Comparison of ENCODE assay signal across 8 mouse cellular contexts in genomic region chr8:119604398-119604803, GRCm38 (mm10). TPM values are rescaled to one million over a fixed set of nuclear protein-coding genes. Genes with fewer than 3 reads are reported as not detected.
DNase-seq lines count a peak whose midpoint lies in the region; ATAC-seq and TF ChIP-seq lines count a peak whose summit lies in the region.

No protein-coding gene starts in this region.

- H3K4me2 ChIP-seq in intestine, embryonic 14.5 days (ENCODE audit: low read length) = peak overlapping the region; percentile 75
- H3K4me2 ChIP-seq in midbrain, postnatal 0 days (ENCODE audit: low read depth, low read length, poor library complexity, severe bottlenecking) = peak overlapping the region; percentile 87

- TF ChIP-seq POLR2A in cortical plate, adult 2 months (IDR thresholded peaks at IDR 0.05; ENCODE audit: extremely low read depth, insufficient read depth, low read length) = no peak

- H3K4me3 ChIP-seq in layer of hippocampus, adult 2 months = peak overlapping the region; percentile 75
- H3K4me3 ChIP-seq in cortical plate, adult 2 months (ENCODE audit: insufficient read depth, low read length) = peak overlapping the region; percentile 53
- H3K4me3 ChIP-seq in intestine, embryonic 14.5 days (ENCODE audit: low read depth, low read length) = peak overlapping the region; percentile 77
- peak overlapping the region; percentile 64 for H3K4me3 ChIP-seq in midbrain, postnatal 0 days (ENCODE audit: low read depth, low read length)

- no peak for TF ChIP-seq CTCF in layer of hippocampus, adult 2 months (conservative IDR thresholded peaks at IDR 0.05)
- no peak for TF ChIP-seq CTCF in cortical plate, adult 2 months (IDR thresholded peaks at IDR 0.05; ENCODE audit: extremely low read depth, insufficient read depth, low read length)
- no peak for TF ChIP-seq CTCF in midbrain, postnatal 0 days (IDR thresholded peaks at IDR 0.05)

- H3K27me3 ChIP-seq in intestine, embryonic 14.5 days (replicated peaks; ENCODE audit: control insufficient read depth, insufficient read depth, low read length) = no peaks in the 10 kb centered on the region
- H3K27me3 ChIP-seq in midbrain, postnatal 0 days (ENCODE audit: insufficient read depth, low read length) = no peaks in the 10 kb centered on the region

- peaks cover 32% of the 10 kb centered on the region for H3K36me3 ChIP-seq in intestine, embryonic 14.5 days (ENCODE audit: control insufficient read depth, insufficient read depth, low read length)
- peaks cover 32% of the 10 kb centered on the region for H3K36me3 ChIP-seq in midbrain, postnatal 0 days (ENCODE audit: insufficient read depth, low read length)

- H3K9ac ChIP-seq in intestine, embryonic 14.5 days (ENCODE audit: low read length) = peak overlapping the region; percentile 61
- H3K9ac ChIP-seq in midbrain, postnatal 0 days (replicated peaks; ENCODE audit: low read length, poor library complexity, severe bottlenecking) = peak overlapping the region; percentile 74

- DNase-seq in layer of hippocampus, adult 2 months (ENCODE audit: low spot score in 2 of 2) = no peak
- no peak for DNase-seq in layer of hippocampus, adult 11-12 months (ENCODE audit: low spot score)
- no peak for DNase-seq in intestine, embryonic 14.5 days (ENCODE audit: low spot score)
- no peak for DNase-seq in midbrain, postnatal 0 days (ENCODE audit: low spot score)
- no peak for DNase-seq in cerebellum, adult 11-12 months
- no peak for DNase-seq in adrenal gland, postnatal 25 days
- DNase-seq in cerebellum, postnatal 25 days = no peak

- 0 out of 2 replicates have a peak, but pooled peaks cover 4% of the 10 kb centered on the region for H3K9me3 ChIP-seq in intestine, embryonic 14.5 days (ENCODE audit: control insufficient read depth, low read length)
- H3K9me3 ChIP-seq in midbrain, postnatal 0 days (ENCODE audit: low read length) = no peaks in the 10 kb centered on the region

- 34% methylated on average over 12 of the region's 12 CpGs for WGBS in intestine, embryonic 14.5 days
- 41% methylated on average over 12 of the region's 12 CpGs for WGBS in midbrain, postnatal 0 days

- peaks cover 3% of the 10 kb centered on the region for H3K4me1 ChIP-seq in cortical plate, adult 2 months (ENCODE audit: control insufficient read depth, insufficient read depth, low read length)
- peaks cover 7% of the 10 kb centered on the region; the same call in 1 of the 2 replicates for H3K4me1 ChIP-seq in intestine, embryonic 14.5 days (replicated peaks; ENCODE audit: control insufficient read depth, insufficient read depth, low read length)
- H3K4me1 ChIP-seq in midbrain, postnatal 0 days (ENCODE audit: insufficient read depth, low read length) = peaks cover 10% of the 10 kb centered on the region

- peak overlapping the region; percentile 87 for H3K27ac ChIP-seq in layer of hippocampus, adult 2 months
- H3K27ac ChIP-seq in cortical plate, adult 2 months (ENCODE audit: insufficient read depth, low read length) = no peak overlapping the region
- no peak overlapping the region for H3K27ac ChIP-seq in intestine, embryonic 14.5 days (ENCODE audit: low read depth)
- H3K27ac ChIP-seq in midbrain, postnatal 0 days (ENCODE audit: low read depth, low read length) = 0 out of 2 replicates have a peak overlapping the region, but pooled peaks have one; percentile 55

- 0 out of 2 replicates have a peak, but pooled peaks have one; percentile 12 for ATAC-seq in intestine, embryonic 14.5 days (replicated peaks; ENCODE audit: low FRiP score, low TSS enrichment, low read depth)
- ATAC-seq in midbrain, postnatal 0 days (ENCODE audit: low FRiP score) = no peak

RNA-seq across cellular contexts. Expression of gene Taf1c, which starts 0.6 kb away (rescaled TPM):
- total RNA-seq in layer of hippocampus, adult 2 months (2021) = 10 to 100 TPM; 10.8 to 11.1 TPM
- 15.8 and 16.6 TPM in 2 replicates for polyA plus RNA-seq in cortical plate, adult 2 months (2012; rRNA removed)
- polyA plus RNA-seq in intestine, embryonic 14.5 days (2014; fragmentation: Nextera tagmentation; extraction: Ambion mirVana) = 12.6 and 13.0 TPM in 2 replicates
- total RNA-seq in midbrain, postnatal 0 days (2014; rRNA removed) = 20.1 and 22.5 TPM in 2 replicates
- polyA plus RNA-seq in midbrain, postnatal 0 days (2015; fragmentation: Nextera tagmentation; extraction: Ambion mirVana) = 9.6 and 10.2 TPM in 2 replicates
- total RNA-seq in adrenal gland, postnatal 25 days (2021) = 14.0 and 15.7 TPM in 2 replicates

RNA-seq across cellular contexts. Expression of gene Adad2, which starts 8.1 kb away (rescaled TPM):
- total RNA-seq in layer of hippocampus, adult 2 months (2021) = under 1 TPM; 0.47 to 0.87 TPM
- 0.08 and 0.23 TPM in 2 replicates for polyA plus RNA-seq in cortical plate, adult 2 months (2012; rRNA removed)
- polyA plus RNA-seq in intestine, embryonic 14.5 days (2014; fragmentation: Nextera tagmentation; extraction: Ambion mirVana) = 0.09 TPM in 1 of 2 replicates, not detected in the other
- total RNA-seq in midbrain, postnatal 0 days (2014; rRNA removed) = 0.33 and 1.0 TPM in 2 replicates
- 0.22 and 0.23 TPM in 2 replicates for polyA plus RNA-seq in midbrain, postnatal 0 days (2015; fragmentation: Nextera tagmentation; extraction: Ambion mirVana)
- total RNA-seq in adrenal gland, postnatal 25 days (2021) = not detected in 2 replicates

RNA-seq across cellular contexts. Expression of gene Dnaaf1, which starts 29.4 kb away (rescaled TPM):
- under 1 TPM; 0.32 to 0.38 TPM for total RNA-seq in layer of hippocampus, adult 2 months (2021)
- polyA plus RNA-seq in cortical plate, adult 2 months (2012; rRNA removed) = 0.21 and 0.44 TPM in 2 replicates
- polyA plus RNA-seq in intestine, embryonic 14.5 days (2014; fragmentation: Nextera tagmentation; extraction: Ambion mirVana) = 0.37 and 0.89 TPM in 2 replicates
- 0.47 and 1.1 TPM in 2 replicates for total RNA-seq in midbrain, postnatal 0 days (2014; rRNA removed)
- polyA plus RNA-seq in midbrain, postnatal 0 days (2015; fragmentation: Nextera tagmentation; extraction: Ambion mirVana) = 0.51 and 0.60 TPM in 2 replicates
- total RNA-seq in adrenal gland, postnatal 25 days (2021) = 0.15 TPM in 1 of 2 replicates, not detected in the other

RNA-seq across cellular contexts. Expression of gene Hsdl1, which starts 29.4 kb away (rescaled TPM):
- 10 to 100 TPM; 43.9 to 51.2 TPM for total RNA-seq in layer of hippocampus, adult 2 months (2021)
- 31.1 and 32.2 TPM in 2 replicates for polyA plus RNA-seq in cortical plate, adult 2 months (2012; rRNA removed)
- polyA plus RNA-seq in intestine, embryonic 14.5 days (2014; fragmentation: Nextera tagmentation; extraction: Ambion mirVana) = 36.6 and 38.0 TPM in 2 replicates
- total RNA-seq in midbrain, postnatal 0 days (2014; rRNA removed) = 164 and 176 TPM in 2 replicates
- polyA plus RNA-seq in midbrain, postnatal 0 days (2015; fragmentation: Nextera tagmentation; extraction: Ambion mirVana) = 164 and 174 TPM in 2 replicates
- total RNA-seq in adrenal gland, postnatal 25 days (2021) = 40.0 and 64.0 TPM in 2 replicates

RNA-seq across cellular contexts. Expression of gene Kcng4, which starts 31.1 kb away (rescaled TPM):
- 1 to 10 TPM; 2.6 to 3.1 TPM for total RNA-seq in layer of hippocampus, adult 2 months (2021)
- polyA plus RNA-seq in cortical plate, adult 2 months (2012; rRNA removed) = 5.3 and 5.5 TPM in 2 replicates
- 0.11 TPM in 2 replicates for polyA plus RNA-seq in intestine, embryonic 14.5 days (2014; fragmentation: Nextera tagmentation; extraction: Ambion mirVana)
- total RNA-seq in midbrain, postnatal 0 days (2014; rRNA removed) = 0.61 and 1.6 TPM in 2 replicates
- 0.27 and 0.28 TPM in 2 replicates for polyA plus RNA-seq in midbrain, postnatal 0 days (2015; fragmentation: Nextera tagmentation; extraction: Ambion mirVana)
- 0.30 and 0.52 TPM in 2 replicates for total RNA-seq in adrenal gland, postnatal 25 days (2021)

Comparison
In these comparisons a context has a peak if more than half of its experiments do, and no peak if none do; other contexts are left out.
1. H3K27ac ChIP-seq: peak in layer of hippocampus, adult 2 months (single experiment) and midbrain, postnatal 0 days (single experiment); none in cortical plate, adult 2 months (single experiment) and intestine, embryonic 14.5 days (single experiment).
2. Peak in every context shown above with its lines, with median percentiles within 50 percentile points of each other: H3K4me3 ChIP-seq.